Mouse (Mus musculus): ENCODE measurements around the gene Gm20661. TPM values are rescaled to one million over a fixed set of nuclear protein-coding genes. Genes with fewer than 3 reads are reported as not detected.

Gm20661 gene
- polyA plus RNA-seq, 1 experiment: not detected

DNA sequence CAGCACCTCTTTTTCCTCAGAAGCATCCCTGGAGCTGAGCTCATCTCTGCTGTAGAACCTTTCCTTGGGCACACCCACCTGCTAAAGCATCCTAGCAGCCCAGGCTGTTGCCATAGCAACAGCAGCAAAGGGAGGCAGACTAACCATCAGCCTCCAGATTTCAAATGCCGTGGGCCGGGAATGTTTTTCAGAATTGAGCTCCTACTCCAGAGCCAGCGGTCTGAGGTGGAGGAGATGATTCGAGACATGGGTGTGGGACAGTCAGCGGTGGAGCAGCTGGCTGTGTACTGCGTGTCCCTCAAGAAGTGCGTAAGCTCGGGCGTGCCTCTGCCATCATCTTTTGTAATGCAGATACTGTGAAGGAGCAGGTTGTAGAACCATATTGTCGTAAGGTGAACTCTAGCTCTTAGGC lies 21.5 kb upstream of the Gm20661 start:
- no peaks in the 10 kb centered on the region for H3K27me3 ChIP-seq (ENCODE audit: control insufficient read depth, insufficient read depth, insufficient read length)
- no peak overlapping the region for H3ac ChIP-seq (ENCODE audit: control insufficient read depth, insufficient read length)
- TF ChIP-seq POLR2AphosphoS2 (IDR thresholded peaks at IDR 0.05; ENCODE audit: insufficient read length, low read depth) (no peak), MYOD1 (IDR thresholded peaks at IDR 0.05; ENCODE audit: control insufficient read depth in 1 of 3, insufficient read length in 2 of 3, low read depth in 2 of 3) (no peak), MAX (IDR thresholded peaks at IDR 0.05; ENCODE audit: low read depth) (no peak), POLR2A (IDR thresholded peaks at IDR 0.05; ENCODE audit: insufficient read length, low read depth) (no peak), E2F4 (IDR thresholded peaks at IDR 0.05; ENCODE audit: insufficient read depth) (no peak), SRF (IDR thresholded peaks at IDR 0.05; ENCODE audit: control insufficient read depth, insufficient read length, low read depth) (no peak), TCF3 (IDR thresholded peaks at IDR 0.05; ENCODE audit: insufficient read length, low read depth) (no peak), MYOG (IDR thresholded peaks at IDR 0.05; ENCODE audit: control insufficient read depth in 1 of 3, insufficient read depth in 1 of 3, insufficient read length in 2 of 3, low read depth in 2 of 3) (no peak), CEBPB (IDR thresholded peaks at IDR 0.05; ENCODE audit: insufficient read depth, poor library complexity, severe bottlenecking) (no peak), REST (IDR thresholded peaks at IDR 0.05; ENCODE audit: insufficient read depth, insufficient read length) (no peak), TCF12 (IDR thresholded peaks at IDR 0.05; ENCODE audit: insufficient read depth, poor library complexity, severe bottlenecking) (no peak), USF1 (IDR thresholded peaks at IDR 0.05; ENCODE audit: low read depth) (no peak)
- H3K4me3 ChIP-seq: no peak overlapping the region
- no peaks in the 10 kb centered on the region for H3K79me2 ChIP-seq (ENCODE audit: control insufficient read depth, insufficient read depth)
- H3K36me3 ChIP-seq (ENCODE audit: control insufficient read depth, insufficient read depth): no peaks in the 10 kb centered on the region
- no peak overlapping the region for H3K4me2 ChIP-seq (ENCODE audit: low read depth)

DNA sequence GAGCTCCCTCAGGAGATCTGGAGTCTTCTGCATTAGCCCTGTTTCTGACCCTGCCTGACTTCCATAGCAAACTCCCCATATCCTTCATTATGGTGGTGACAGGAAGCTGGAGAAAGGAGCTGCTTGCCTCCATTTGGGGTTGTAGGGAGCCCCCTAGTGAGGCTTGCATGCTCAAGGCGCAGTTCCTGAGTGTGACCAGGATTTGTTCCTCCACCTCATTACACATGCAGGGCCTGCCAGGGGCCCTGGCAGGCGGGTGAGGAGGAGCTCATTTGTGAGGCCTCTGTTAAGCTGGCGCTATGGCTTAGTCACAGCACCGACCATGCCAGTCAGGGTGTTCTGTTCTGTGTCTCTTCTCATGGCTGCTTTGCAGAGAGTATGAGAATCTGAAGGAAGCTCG lies 21.0 kb upstream of the Gm20661 start:
- H3K79me2 ChIP-seq (ENCODE audit: control insufficient read depth, insufficient read depth): no peaks in the 10 kb centered on the region
- H3K27me3 ChIP-seq (ENCODE audit: control insufficient read depth, insufficient read depth, insufficient read length): no peaks in the 10 kb centered on the region
- no peaks in the 10 kb centered on the region for H3K36me3 ChIP-seq (ENCODE audit: control insufficient read depth, insufficient read depth)
- TF ChIP-seq E2F4 (IDR thresholded peaks at IDR 0.05; ENCODE audit: insufficient read depth) (no peak), POLR2AphosphoS2 (IDR thresholded peaks at IDR 0.05; ENCODE audit: insufficient read length, low read depth) (no peak), SRF (IDR thresholded peaks at IDR 0.05; ENCODE audit: control insufficient read depth, insufficient read length, low read depth) (no peak), POLR2A (IDR thresholded peaks at IDR 0.05; ENCODE audit: insufficient read length, low read depth) (no peak), REST (IDR thresholded peaks at IDR 0.05; ENCODE audit: insufficient read depth, insufficient read length) (no peak), MYOG (IDR thresholded peaks at IDR 0.05; ENCODE audit: control insufficient read depth in 1 of 3, insufficient read depth in 1 of 3, insufficient read length in 2 of 3, low read depth in 2 of 3) (no peak), MAX (IDR thresholded peaks at IDR 0.05; ENCODE audit: low read depth) (no peak), TCF12 (IDR thresholded peaks at IDR 0.05; ENCODE audit: insufficient read depth, poor library complexity, severe bottlenecking) (no peak), TCF3 (IDR thresholded peaks at IDR 0.05; ENCODE audit: insufficient read length, low read depth) (no peak), MYOD1 (IDR thresholded peaks at IDR 0.05; ENCODE audit: control insufficient read depth in 1 of 3, insufficient read length in 2 of 3, low read depth in 2 of 3) (no peak), CEBPB (IDR thresholded peaks at IDR 0.05; ENCODE audit: insufficient read depth, poor library complexity, severe bottlenecking) (no peak), USF1 (IDR thresholded peaks at IDR 0.05; ENCODE audit: low read depth) (no peak)
- H3ac ChIP-seq (ENCODE audit: control insufficient read depth, insufficient read length): no peak overlapping the region
- no peak overlapping the region for H3K4me3 ChIP-seq
- H3K4me2 ChIP-seq (ENCODE audit: low read depth): no peak overlapping the region

- Histone ChIP-seq H3K4me3 (no peak overlapping the region), H3K27me3 (ENCODE audit: control insufficient read depth, insufficient read depth, insufficient read length) (no peaks in the 10 kb centered on the region), H3K4me2 (ENCODE audit: low read depth) (no peak overlapping the region), H3ac (ENCODE audit: control insufficient read depth, insufficient read length) (no peak overlapping the region), H3K79me2 (ENCODE audit: control insufficient read depth, insufficient read depth) (no peaks in the 10 kb centered on the region), H3K36me3 (ENCODE audit: control insufficient read depth, insufficient read depth) (no peaks in the 10 kb centered on the region)
- TF ChIP-seq POLR2A (IDR thresholded peaks at IDR 0.05; ENCODE audit: insufficient read length, low read depth) (no peak), MAX (IDR thresholded peaks at IDR 0.05; ENCODE audit: low read depth) (no peak), MYOD1 (IDR thresholded peaks at IDR 0.05; ENCODE audit: control insufficient read depth in 1 of 3, insufficient read length in 2 of 3, low read depth in 2 of 3) (no peak), USF1 (IDR thresholded peaks at IDR 0.05; ENCODE audit: low read depth) (no peak), TCF12 (IDR thresholded peaks at IDR 0.05; ENCODE audit: insufficient read depth, poor library complexity, severe bottlenecking) (no peak), E2F4 (IDR thresholded peaks at IDR 0.05; ENCODE audit: insufficient read depth) (no peak), TCF3 (IDR thresholded peaks at IDR 0.05; ENCODE audit: insufficient read length, low read depth) (no peak), POLR2AphosphoS2 (IDR thresholded peaks at IDR 0.05; ENCODE audit: insufficient read length, low read depth) (no peak), SRF (IDR thresholded peaks at IDR 0.05; ENCODE audit: control insufficient read depth, insufficient read length, low read depth) (no peak), MYOG (IDR thresholded peaks at IDR 0.05; ENCODE audit: control insufficient read depth in 1 of 3, insufficient read depth in 1 of 3, insufficient read length in 2 of 3, low read depth in 2 of 3) (no peak), CEBPB (IDR thresholded peaks at IDR 0.05; ENCODE audit: insufficient read depth, poor library complexity, severe bottlenecking) (no peak), REST (IDR thresholded peaks at IDR 0.05; ENCODE audit: insufficient read depth, insufficient read length) (no peak)
These were observed 19.9 kb upstream of the Gm20661 start for GRCm38 (mm10) chr9:107962916-107963315.

GRCm38 (mm10) chr9:107963700-107964099 lies 19.2 kb upstream of the Gm20661 start:
- Histone ChIP-seq H3K36me3 (ENCODE audit: control insufficient read depth, insufficient read depth) (no peaks in the 10 kb centered on the region), H3K27me3 (ENCODE audit: control insufficient read depth, insufficient read depth, insufficient read length) (no peaks in the 10 kb centered on the region), H3ac (ENCODE audit: control insufficient read depth, insufficient read length) (no peak overlapping the region), H3K4me2 (ENCODE audit: low read depth) (no peak overlapping the region), H3K4me3 (no peak overlapping the region), H3K79me2 (ENCODE audit: control insufficient read depth, insufficient read depth) (no peaks in the 10 kb centered on the region)
- TF ChIP-seq POLR2A (IDR thresholded peaks at IDR 0.05; ENCODE audit: insufficient read length, low read depth): no peak
- TF ChIP-seq MYOG (IDR thresholded peaks at IDR 0.05; ENCODE audit: control insufficient read depth in 1 of 3, insufficient read depth in 1 of 3, insufficient read length in 2 of 3, low read depth in 2 of 3): no peak
- no peak for TF ChIP-seq TCF12 (IDR thresholded peaks at IDR 0.05; ENCODE audit: insufficient read depth, poor library complexity, severe bottlenecking)
- no peak for TF ChIP-seq SRF (IDR thresholded peaks at IDR 0.05; ENCODE audit: control insufficient read depth, insufficient read length, low read depth)
- no peak for TF ChIP-seq MAX (IDR thresholded peaks at IDR 0.05; ENCODE audit: low read depth)
- TF ChIP-seq E2F4 (IDR thresholded peaks at IDR 0.05; ENCODE audit: insufficient read depth): no peak
- no peak for TF ChIP-seq POLR2AphosphoS2 (IDR thresholded peaks at IDR 0.05; ENCODE audit: insufficient read length, low read depth)
- TF ChIP-seq TCF3 (IDR thresholded peaks at IDR 0.05; ENCODE audit: insufficient read length, low read depth): no peak
- TF ChIP-seq MYOD1 (IDR thresholded peaks at IDR 0.05; ENCODE audit: control insufficient read depth in 1 of 3, insufficient read length in 2 of 3, low read depth in 2 of 3): no peak
- no peak for TF ChIP-seq REST (IDR thresholded peaks at IDR 0.05; ENCODE audit: insufficient read depth, insufficient read length)
- TF ChIP-seq USF1 (IDR thresholded peaks at IDR 0.05; ENCODE audit: low read depth): no peak

Measured in myocyte (in vitro differentiated cells).